Mouse (Mus musculus) lung, embryonic 16.5 days (tissue): ENCODE results near the gene Trim65. TPM values are rescaled to one million over a fixed set of nuclear protein-coding genes. Genes with fewer than 3 reads are reported as not detected.

Source experiments
- ATAC-seq: fragments of 200-750 bp; cut with Nextera tagmentation; 2 replicates; pipeline ENCODE4 v1.8.0; 2017; ENCODE audit warnings: low read depth, mild to moderate bottlenecking, moderate library complexity
- H3K27ac ChIP-seq: fragments of 300-500 bp; sonication (generic); 2 replicates; pipeline ENCODE4 v1.5.1; 2014; ENCODE audit warnings: mild to moderate bottlenecking, control low read depth, low read length
- H3K27me3 ChIP-seq: fragments of 300-500 bp; sonication (generic); 2 replicates; pipeline ENCODE4 v1.6.1; 2014; ENCODE audit warnings: low read depth, low read length, mixed read lengths; ENCODE audit not compliant: control insufficient read depth, insufficient read depth
- H3K36me3 ChIP-seq: fragments of 300-500 bp; sonication (generic); 2 replicates; pipeline ENCODE4 v1.6.1; 2014; ENCODE audit warnings: low read length; ENCODE audit not compliant: control insufficient read depth, insufficient read depth
- H3K4me1 ChIP-seq: fragments of 300-500 bp; sonication (generic); replicated peaks from 2 replicates; pipeline ENCODE4 v1.6.1; 2014; ENCODE audit warnings: low read length, mixed read lengths; ENCODE audit not compliant: control insufficient read depth, insufficient read depth
- H3K4me2 ChIP-seq: fragments of 300-500 bp; sonication (generic); 2 replicates; pipeline ENCODE4 v1.6.1; 2014; ENCODE audit warnings: low read depth, low read length, control low read depth
- H3K4me3 ChIP-seq: fragments of 300-500 bp; sonication (generic); 2 replicates; pipeline ENCODE4 v1.5.1; 2014; ENCODE audit warnings: mild to moderate bottlenecking, low read length, control low read depth
- H3K9ac ChIP-seq: fragments of 300-500 bp; sonication (generic); 2 replicates; pipeline ENCODE4 v1.6.1; 2014; ENCODE audit warnings: low read length, control low read depth
- H3K9me3 ChIP-seq: fragments of 300-500 bp; sonication (generic); 2 replicates; pipeline ENCODE4 v1.6.1; 2016; ENCODE audit warnings: low read length; ENCODE audit not compliant: control insufficient read depth
- whole genome bisulfite sequencing: fragments of 180-500 bp; shearing (Covaris S2); extraction: QIAGEN DNeasy Blood & Tissue Kit; methylation state at CpG from one replicate; pipeline ENCODE4 v1.1.7; 2014; 5-methylcytosine and 5-hydroxymethylcytosine counted together
- polyA plus RNA-seq: library from polyadenylated mRNA; unstranded; fragments of >200 nt; fragmentation: Nextera tagmentation; extraction: Ambion mirVana; gene quantifications from 2 replicates; pipeline ENCODE4 v1.2.1, GENCODE M21; 2015

Trim65 gene
- polyA plus RNA-seq, 1 experiment from 2014 or later: 6.4 TPM

GRCm38 (mm10) chr11:116167232-116167631, 36.3 kb upstream of the Trim65 start:
- WGBS: 2% methylated on average over 6 of the region's 6 CpGs
- Histone ChIP-seq H3K4me3 (peak overlapping the region; percentile 73), H3K4me1 (peaks cover 13% of the 10 kb centered on the region), H3K27ac (peak overlapping the region; percentile 95), H3K4me2 (peak overlapping the region; percentile 76), H3K9ac (peak overlapping the region; percentile 90), H3K9me3 (no peaks in the 10 kb centered on the region), H3K36me3 (peaks cover 3% of the 10 kb centered on the region; the same call in 1 of the 2 replicates), H3K27me3 (no peaks in the 10 kb centered on the region)
- ATAC-seq: peak; percentile 34

GRCm38 (mm10) chr11:116163002-116163401, 32.1 kb upstream of the Trim65 start:
- H3K27ac ChIP-seq: no peak overlapping the region
- H3K4me1 ChIP-seq: peaks cover 15% of the 10 kb centered on the region
- H3K36me3 ChIP-seq: peaks cover 9% of the 10 kb centered on the region
- H3K4me3 ChIP-seq: no peak overlapping the region
- H3K4me2 ChIP-seq: no peak overlapping the region
- WGBS: 49% methylated on average over 9 of the region's 9 CpGs
- H3K27me3 ChIP-seq: no peaks in the 10 kb centered on the region
- H3K9me3 ChIP-seq: no peaks in the 10 kb centered on the region
- no peak overlapping the region for H3K9ac ChIP-seq
- ATAC-seq: no peak

DNA sequence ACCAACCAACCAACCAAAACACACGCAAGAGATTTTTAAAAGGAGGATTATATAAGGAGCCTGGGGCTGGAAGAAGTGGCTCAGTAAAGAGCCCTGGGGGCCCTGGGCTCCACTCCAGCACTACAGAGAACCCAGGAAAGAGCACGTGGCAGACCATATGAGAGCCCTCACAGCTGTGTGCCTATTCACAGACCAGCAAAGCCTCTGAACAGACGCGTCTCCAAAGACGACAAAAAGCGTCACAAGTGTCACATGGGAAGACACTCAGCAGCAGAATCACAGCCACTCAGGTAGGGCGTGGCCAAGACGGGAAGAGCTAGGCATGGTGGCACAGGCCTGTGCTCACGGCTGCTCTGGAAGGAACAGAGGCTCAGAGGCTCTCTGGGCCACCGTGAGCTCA, 31.2 kb upstream of the Trim65 start:
- Histone ChIP-seq H3K36me3 (peaks cover 9% of the 10 kb centered on the region), H3K4me2 (no peak overlapping the region)
- ATAC-seq: 0 out of 2 replicates have a peak, but pooled peaks have one; percentile 52

GRCm38 (mm10) chr11:116161312-116161711, 30.4 kb upstream of the Trim65 start:
- H3K4me3 ChIP-seq: no peak overlapping the region
- peaks cover 8% of the 10 kb centered on the region; the same call in 1 of the 2 replicates for H3K4me1 ChIP-seq
- ATAC-seq: no peak
- no peaks in the 10 kb centered on the region for H3K27me3 ChIP-seq
- no peak overlapping the region for H3K9ac ChIP-seq
- peaks cover 9% of the 10 kb centered on the region for H3K36me3 ChIP-seq
- no peak overlapping the region for H3K4me2 ChIP-seq
- no peak overlapping the region for H3K27ac ChIP-seq
- no peaks in the 10 kb centered on the region for H3K9me3 ChIP-seq
- WGBS: 54% methylated on average over 12 of the region's 12 CpGs

More for the DNA sequence above, 31.2 kb upstream of the Trim65 start:
- no peak overlapping the region for H3K4me3 ChIP-seq
- no peaks in the 10 kb centered on the region for H3K9me3 ChIP-seq
- no peak overlapping the region for H3K9ac ChIP-seq
- peaks cover 15% of the 10 kb centered on the region for H3K4me1 ChIP-seq
- H3K27me3 ChIP-seq: no peaks in the 10 kb centered on the region
- H3K27ac ChIP-seq: no peak overlapping the region
- 65% methylated on average over 10 of the region's 10 CpGs for WGBS

GRCm38 (mm10) chr11:116150960-116151359, 20.0 kb upstream of the Trim65 start:
- Histone ChIP-seq H3K27me3 (no peaks in the 10 kb centered on the region), H3K4me1 (no peaks in the 10 kb centered on the region), H3K36me3 (peaks cover 36% of the 10 kb centered on the region), H3K27ac (no peak overlapping the region), H3K4me2 (no peak overlapping the region), H3K4me3 (no peak overlapping the region), H3K9me3 (no peaks in the 10 kb centered on the region), H3K9ac (no peak overlapping the region)
- WGBS: 86% methylated on average over 2 of the region's 2 CpGs
- ATAC-seq: no peak

DNA sequence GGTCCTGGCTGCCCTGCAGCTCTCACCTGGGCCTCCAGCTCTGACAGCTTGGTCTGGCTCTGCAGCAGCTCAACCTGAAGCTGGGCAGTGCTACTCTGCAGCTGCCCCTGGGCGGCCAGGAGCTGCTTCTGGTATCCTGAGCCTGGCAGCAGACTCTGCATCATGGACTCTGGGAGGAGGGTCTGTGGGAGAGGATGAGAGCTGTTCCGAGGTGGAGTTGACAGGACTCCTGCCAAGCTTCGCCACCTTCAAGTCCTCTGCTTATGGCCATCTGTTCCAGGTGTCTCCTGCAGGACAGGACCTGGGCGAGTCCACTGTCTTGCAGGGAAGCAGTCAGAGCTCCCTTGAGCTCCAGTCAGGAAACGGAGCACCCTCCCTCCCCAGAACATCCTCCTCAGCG, 18.4 kb upstream of the Trim65 start:
- H3K4me1 ChIP-seq: 0 out of 2 replicates have a peak, but pooled peaks cover 4% of the 10 kb centered on the region
- no peak overlapping the region for H3K4me2 ChIP-seq
- H3K9me3 ChIP-seq: no peaks in the 10 kb centered on the region
- WGBS: 81% methylated on average over 6 of the region's 6 CpGs
- H3K9ac ChIP-seq: no peak overlapping the region
- H3K27me3 ChIP-seq: no peaks in the 10 kb centered on the region
- no peak for ATAC-seq
- H3K27ac ChIP-seq: no peak overlapping the region
- peaks cover 37% of the 10 kb centered on the region for H3K36me3 ChIP-seq
- no peak overlapping the region for H3K4me3 ChIP-seq

DNA sequence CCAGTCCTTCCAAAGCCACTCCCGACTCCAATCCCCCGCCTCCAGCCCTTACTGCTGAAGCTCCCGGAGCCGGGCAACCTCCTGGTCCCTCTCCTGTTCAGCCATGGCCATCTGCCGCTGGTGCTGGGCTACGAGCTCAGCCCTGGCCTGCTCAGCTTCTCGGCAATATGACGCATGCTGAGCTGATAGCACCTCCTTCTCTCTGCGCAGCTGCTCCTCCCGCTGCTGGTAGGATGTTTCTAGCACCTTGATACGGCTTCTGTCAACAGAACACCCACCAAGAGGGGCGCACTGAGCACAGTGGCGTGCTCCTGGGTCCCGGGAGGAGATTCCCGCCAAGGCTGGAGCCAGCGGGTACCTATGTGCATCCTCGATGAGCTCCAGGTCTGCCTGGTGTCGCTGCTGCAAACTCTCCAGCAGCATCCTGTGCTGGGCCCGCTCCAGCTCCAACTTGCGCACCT, 17.9 kb upstream of the Trim65 start:
- H3K4me3 ChIP-seq: no peak overlapping the region
- ATAC-seq: no peak
- H3K4me2 ChIP-seq: no peak overlapping the region
- WGBS: 54% methylated on average over 20 of the region's 20 CpGs
- H3K27ac ChIP-seq: no peak overlapping the region
- H3K9ac ChIP-seq: no peak overlapping the region
- H3K27me3 ChIP-seq: no peaks in the 10 kb centered on the region
- H3K36me3 ChIP-seq: peaks cover 37% of the 10 kb centered on the region
- H3K4me1 ChIP-seq: 0 out of 2 replicates have a peak, but pooled peaks cover 4% of the 10 kb centered on the region
- H3K9me3 ChIP-seq: no peaks in the 10 kb centered on the region

- Histone ChIP-seq H3K4me2 (no peak overlapping the region), H3K4me3 (no peak overlapping the region), H3K27me3 (no peaks in the 10 kb centered on the region), H3K36me3 (peaks cover 42% of the 10 kb centered on the region), H3K9me3 (no peaks in the 10 kb centered on the region), H3K27ac (peak overlapping the region; percentile 80), H3K4me1 (0 out of 2 replicates have a peak, but pooled peaks cover 4% of the 10 kb centered on the region), H3K9ac (no peak overlapping the region; the same call in 1 of the 2 replicates)
- WGBS: 75% methylated on average over 25 of the region's 25 CpGs
- peak; percentile 60 for ATAC-seq
Observed at GRCm38 (mm10) chr11:116146294-116146985, 15.5 kb upstream of the Trim65 start.

- H3K4me3 ChIP-seq: no peak overlapping the region
- H3K4me1 ChIP-seq: 0 out of 2 replicates have a peak, but pooled peaks cover 4% of the 10 kb centered on the region
- H3K9ac ChIP-seq: 0 out of 2 replicates have a peak overlapping the region, but pooled peaks have one; percentile 23
- peak overlapping the region; percentile 80 for H3K27ac ChIP-seq
- peak; percentile 30; the same call in 1 of the 2 replicates for ATAC-seq
- H3K4me2 ChIP-seq: no peak overlapping the region
- peaks cover 38% of the 10 kb centered on the region for H3K36me3 ChIP-seq
- 65% methylated on average over 18 of the region's 18 CpGs for WGBS
- no peaks in the 10 kb centered on the region for H3K9me3 ChIP-seq
- no peaks in the 10 kb centered on the region for H3K27me3 ChIP-seq
Observed at GRCm38 (mm10) chr11:116145481-116146293, 14.8 kb upstream of the Trim65 start.
